Mouse (Mus musculus): ENCODE results near the gene Adgb.

Gene Adgb

DNA sequence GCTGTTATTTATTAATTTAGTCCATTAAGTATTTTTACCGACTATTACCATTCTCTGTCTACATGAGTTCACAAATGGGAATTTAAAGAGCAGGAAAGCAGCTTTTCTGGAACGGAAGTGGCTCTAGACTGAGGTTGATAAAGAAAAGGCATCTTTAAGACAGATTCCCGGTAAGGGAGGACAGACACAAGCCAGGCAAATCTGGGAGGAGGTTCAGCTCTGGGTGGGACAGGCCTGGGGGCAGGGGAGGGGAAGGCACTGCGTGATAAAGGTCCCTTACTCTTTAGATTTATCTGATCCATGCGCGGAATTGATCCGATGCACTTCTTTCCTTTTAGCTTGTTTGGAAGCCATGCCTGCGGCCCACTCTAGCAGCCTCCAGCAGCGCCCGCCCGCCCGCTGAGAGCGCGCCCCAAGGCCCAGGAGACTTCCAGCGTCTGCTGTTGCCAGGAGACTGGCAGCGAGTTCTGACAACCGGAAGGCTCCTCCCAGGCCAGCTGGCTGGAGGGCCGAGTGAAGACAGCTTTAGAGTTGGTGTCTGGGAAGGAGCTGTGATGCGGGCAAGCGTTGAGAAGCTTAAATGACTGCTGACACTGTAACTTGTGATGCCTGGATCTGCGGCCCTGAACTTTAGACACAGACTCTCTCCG lies at the start of gene Adgb:
Adgb (minus strand) TSS at position 366 of the 650 bp plus-strand sequence.
- peak; percentile 49 for DNase-seq

DNA sequence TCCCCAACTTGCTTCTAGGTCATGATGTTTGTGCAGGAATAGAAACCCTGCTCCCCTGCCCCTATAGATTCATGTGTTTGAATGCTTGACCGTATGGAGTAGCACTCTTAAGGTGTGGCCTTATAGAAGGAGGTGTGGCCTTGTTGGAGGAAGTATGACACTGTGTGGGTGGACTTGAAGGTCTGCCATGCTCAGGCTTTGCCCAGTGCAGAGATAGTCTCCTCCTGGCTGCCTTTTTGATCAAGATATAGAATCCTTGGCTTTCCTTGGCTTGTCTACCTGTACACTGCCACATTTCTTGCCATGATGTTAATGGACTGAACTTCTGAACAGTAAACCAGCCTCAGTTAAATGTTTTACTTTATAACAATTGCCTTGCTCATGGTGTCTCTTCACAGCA lies 8.0 kb upstream of the Adgb start:
- DNase-seq = no peak

DNA sequence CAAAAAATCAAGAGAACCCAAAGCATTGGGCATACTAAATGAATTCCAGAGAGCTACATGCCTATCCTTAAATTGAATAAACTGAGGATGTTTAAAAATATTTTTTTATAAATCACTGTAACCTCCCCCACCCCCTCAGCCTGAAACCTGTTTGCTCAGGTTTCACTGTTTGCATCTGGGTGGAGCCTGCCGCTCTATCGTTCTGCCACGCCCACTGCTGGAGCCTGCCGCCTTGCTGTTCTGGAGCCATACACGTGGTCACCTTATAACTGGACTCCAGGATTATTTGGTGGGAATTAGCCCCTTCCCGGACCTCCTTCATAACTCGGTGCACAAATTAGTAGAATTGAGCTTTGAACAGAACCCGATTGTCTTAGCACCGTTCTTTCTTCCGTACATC lies 5.3 kb upstream of the Adgb start:
- peak; percentile 15 for DNase-seq

DNA sequence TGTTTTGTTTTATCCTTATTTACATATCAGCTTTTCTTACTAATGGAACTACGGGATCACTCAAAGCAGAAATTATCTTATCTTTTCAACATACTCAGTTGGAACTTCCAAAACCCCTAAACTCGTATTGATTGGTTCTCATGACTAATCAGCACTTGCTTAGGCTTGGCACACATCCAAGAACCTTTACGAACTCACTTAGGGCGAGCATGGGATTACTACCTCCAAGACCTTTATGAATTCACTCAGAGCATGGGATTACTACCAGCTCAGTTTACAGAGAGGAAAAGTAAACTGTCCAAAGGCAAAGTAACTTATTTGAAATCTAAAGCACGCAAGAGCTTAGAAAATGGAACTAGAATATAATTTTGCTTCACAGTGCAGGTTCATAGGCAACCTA lies 4.8 kb upstream of the Adgb start:
- no peak for DNase-seq

DNA sequence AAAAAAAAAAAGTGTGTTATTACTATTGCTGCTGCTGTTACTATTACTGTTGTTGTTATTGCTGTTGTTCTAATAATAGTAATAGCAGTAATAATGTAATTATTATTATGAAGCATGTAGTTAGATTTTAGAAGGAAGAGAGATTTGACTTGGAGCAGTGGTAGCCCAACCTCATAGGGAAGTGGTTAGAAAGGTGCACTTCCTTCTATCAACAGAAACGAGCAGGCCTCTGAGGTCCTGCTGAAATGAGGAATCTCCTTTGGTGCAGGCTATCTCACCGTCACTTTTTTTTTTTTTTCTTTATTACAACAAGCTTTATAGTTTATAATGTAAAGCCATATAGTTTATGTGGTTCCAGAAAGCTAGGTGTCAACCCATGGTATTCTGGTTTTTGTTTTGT lies 4.4 kb upstream of the Adgb start:
- DNase-seq = no peak

DNA sequence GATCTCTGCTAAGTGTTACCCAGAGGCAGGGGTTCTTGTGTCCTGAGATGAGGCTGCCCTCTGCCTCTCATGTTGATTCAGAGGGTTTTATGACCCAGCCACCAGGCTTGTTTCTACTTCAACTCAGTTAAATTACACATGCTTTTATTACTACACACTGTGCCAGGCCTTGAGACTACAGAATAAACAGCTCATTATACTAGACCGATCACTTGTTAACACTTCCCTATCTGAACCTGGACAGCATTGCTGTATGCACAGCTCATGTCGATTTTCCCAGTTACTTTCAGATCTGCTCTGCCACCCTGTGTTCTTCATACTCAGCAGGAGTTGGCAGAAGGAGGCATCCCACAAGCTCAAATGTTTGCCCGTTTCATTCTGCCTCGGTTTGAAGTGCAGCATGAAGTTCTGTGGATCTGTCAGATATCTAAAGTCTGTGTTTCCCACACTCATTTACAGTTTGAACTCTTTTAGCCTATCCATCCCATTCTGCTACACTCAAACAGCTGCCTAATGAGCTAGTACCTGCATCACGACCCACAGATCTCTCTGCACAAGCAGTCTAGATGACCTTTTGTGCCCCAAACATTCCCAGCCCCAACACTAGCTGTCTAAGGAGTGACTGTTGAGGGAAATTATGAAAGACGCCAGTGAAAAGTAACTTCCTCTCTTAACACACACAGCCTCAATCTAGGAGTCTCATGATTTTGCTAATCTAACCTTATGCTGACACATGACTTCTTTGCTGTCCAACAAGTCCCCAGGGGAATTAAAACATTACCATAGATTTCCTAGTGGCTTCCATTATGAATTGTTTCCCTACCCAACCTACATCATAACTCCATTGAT lies 3.2 kb downstream of the Adgb start:
- DNase-seq = no peak

DNA sequence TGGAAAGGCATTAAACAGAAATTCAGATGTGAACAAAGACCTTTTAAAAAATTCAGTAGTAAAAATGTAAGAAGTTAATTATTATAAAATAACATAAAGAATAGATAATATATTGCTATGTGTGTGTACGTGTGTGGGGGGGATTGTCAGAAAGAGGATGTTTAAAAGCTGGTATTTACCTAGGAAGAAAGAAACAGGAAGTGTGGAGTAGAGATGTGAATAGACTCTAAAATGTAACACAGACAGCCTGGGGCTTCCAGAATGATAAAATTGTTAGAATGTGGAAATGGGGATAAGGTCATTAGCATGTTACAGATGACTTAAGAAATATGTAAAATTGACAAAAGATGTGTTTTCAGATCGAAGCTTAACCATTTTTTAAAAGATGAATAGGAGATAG lies 12.0 kb downstream of the Adgb start:
- DNase-seq = no peak

DNA sequence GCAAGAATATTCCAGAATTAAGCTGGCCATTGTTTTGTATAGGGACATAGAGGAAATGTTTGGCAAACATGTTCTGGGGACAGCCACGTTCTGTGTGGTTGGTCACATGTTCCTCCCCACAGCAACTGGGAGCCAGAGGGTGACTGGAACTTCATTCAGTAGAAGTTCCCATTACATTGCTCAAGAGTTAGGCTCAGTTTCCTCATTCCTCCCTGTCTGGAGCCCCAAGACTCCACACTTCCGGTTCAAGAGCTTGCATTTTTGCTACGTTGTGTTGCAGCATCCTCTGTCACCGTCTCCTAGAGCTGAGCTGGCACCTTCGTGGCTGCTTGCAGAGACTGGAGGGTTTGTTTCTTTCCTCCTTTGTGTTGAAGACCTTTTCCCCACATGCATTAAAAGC lies 15.1 kb downstream of the Adgb start:
- no peak for DNase-seq

DNA sequence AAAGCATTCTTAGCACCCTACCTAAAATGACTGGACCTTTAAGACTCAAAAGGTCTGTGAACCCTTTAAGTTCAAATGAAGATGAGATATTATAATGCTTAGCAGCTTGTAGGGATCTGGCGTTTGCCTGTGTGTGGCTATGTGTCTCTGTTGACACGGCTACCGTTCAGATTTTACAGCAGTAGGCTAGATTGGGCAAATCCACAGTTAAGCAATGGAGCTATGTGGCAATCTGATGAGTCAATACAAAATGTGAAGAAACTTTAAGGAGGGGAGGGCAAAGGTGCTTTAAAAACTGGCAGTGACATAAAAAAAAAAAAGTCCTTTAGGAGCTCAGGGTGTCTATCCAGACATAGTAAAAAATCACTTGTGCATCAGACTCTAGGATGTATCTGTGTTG lies 23.1 kb downstream of the Adgb start:
- no peak for DNase-seq

DNA sequence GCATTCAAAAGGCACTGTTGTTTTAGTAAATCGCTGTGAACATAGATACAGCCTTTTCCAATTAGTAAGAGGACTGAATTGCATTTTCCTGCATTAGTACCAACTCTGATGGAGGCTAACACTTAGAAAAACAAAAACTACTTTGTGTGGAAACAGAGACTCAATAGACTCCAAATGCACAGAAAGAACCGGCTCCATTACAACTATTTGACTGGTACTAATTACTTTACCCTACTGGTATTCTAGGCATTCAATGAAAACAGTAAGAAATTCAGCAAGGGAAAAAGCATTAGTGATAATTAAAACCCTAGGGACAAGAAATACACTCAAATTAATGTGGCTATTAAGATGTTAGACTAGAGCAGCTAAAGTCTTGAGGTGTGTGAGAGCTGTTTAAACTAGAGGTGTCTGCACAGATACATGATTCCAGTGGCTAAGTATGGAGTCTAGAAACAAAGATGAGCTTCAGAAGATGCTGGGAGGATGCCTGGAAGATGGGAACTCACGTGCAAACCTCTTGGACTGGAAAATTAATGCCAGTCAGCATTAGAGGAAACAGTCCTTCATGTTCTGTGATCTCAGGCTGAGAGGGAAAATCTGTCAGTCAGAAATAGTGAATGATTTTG lies 27.2 kb downstream of the Adgb start:
- DNase-seq = no peak

DNA sequence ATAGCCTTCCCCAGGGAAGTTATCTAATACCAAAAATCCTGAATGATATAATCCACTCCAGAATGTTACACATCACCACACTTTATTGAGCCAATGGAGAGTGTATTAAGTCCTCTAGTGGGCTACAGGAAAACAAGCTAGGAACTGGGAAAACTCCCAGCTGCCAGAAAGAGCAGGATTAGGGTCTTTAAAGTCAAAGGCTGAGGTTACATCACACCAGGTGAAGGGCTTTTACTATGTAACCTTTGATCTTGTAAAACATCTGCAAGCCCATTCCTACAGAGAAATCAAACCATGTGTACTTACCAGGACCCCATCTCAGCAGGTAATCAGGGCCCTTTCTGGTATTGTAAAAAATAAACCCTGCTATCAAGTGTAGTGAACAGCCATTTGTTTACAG lies 28.6 kb downstream of the Adgb start:
- DNase-seq = no peak

DNA sequence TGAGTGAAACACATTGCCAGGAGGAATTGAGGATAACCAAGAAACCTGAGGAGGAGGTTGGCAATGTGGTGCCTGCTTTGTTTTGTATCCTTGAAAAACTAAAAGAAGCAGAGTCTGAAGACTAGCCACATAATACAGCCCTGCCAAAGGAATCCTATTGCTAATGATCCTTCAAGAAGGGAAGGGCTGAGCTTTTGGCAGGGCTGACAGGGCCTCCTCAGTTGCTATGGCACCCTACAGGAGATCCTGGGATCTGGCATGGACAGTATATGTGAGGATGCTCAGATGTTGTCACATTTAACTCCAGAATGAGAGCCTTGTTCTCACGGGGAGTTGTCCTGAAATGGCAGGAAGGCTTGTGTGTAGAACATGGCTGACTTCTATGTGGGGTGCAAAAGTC lies 37.1 kb downstream of the Adgb start:
- DNase-seq = no peak

DNA sequence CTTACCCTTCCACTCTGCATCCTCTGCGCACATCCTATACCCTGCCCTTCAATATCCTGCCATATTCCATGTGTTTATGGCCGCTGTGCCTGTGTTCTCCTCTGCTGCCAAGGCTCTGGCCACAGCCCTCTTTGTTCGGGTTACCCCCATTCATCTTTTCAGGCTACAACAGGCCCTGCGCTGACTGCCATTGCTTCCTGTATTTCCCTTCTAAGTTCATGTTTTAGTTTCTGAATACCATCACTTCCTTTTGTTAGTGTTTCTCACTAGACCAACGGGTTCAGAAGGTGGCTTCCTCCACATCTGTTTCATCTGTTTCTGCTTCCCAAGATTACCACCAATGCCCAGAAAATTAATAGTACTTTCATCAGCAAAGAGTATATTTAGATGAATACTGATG lies 42.5 kb downstream of the Adgb start:
- no peak for DNase-seq

DNA sequence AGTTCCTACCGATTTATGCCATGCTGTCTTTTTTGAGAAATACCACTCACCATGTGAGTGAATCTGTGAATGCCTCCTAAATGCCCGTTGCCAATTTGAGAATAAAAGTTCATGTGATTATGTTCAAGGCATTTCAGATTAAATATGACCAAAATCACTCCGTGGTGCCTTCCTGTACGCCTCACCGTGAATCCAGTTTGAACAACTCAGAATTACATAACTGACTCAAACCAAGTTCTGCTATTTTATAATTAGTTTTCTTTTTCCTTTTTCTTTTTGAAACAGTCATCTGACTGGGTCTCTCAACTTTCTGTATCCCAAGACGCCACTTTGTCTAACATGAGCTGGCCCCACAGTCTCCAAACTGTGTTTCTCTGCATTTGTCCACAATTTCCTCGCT lies 43.1 kb downstream of the Adgb start:
- DNase-seq = no peak

DNA sequence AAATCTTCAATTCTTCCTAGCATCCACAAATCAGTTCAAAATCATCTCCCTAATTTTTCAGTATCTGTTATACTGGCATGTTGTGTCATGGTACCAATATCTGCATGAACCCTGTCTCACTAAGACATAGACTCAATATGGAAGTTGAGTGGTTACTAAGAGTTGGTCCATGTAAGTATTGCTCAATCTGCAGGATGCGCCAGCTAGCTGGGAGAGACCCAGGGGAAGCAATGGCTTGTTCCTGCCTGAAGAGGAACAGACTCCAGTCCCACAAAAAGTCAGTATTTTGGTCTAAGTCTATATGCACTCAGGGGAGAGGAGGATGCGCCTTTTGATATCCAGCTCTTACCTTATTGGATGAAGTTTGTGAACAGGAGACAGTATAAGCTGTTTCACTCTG lies 47.7 kb downstream of the Adgb start:
- DNase-seq = no peak

DNA sequence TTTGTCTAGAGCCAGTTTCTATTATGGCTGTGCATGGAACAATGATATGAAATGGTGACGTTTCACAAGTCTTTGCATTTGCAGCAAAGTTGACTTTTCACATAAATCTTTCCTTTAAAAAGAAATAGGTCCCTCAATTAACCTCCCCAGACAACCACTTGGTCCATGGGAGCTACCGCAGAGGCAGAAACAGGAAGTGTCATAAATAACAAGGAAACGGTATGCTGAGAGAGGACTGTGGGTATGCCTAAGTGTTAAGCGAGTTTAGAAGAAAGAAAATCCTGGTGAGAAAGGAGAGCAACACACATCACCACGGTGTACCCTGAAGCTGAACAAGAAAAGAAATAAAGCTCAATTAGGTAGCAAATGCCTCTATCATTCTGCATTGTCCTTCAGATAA lies 61.1 kb downstream of the Adgb start:
- DNase-seq = no peak

DNA sequence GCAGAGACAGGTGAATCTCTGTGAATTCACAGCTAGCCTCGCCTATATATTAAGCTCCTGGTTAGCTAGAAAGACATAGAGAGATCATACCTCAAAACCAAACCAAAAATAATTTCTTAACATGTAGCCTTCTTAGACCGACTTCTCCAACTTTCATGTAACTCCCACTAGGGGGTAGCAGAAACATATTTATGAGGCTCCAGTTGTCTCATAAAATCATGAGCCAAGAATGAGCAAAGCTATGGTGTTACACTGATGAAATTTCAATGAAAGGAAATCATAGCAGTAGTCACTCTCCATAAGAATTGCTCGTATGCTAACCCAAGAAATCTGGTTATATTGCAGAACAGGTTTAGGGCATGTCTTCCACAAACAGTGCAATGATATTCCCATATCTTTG lies 64.0 kb downstream of the Adgb start:
- no peak for DNase-seq

DNA sequence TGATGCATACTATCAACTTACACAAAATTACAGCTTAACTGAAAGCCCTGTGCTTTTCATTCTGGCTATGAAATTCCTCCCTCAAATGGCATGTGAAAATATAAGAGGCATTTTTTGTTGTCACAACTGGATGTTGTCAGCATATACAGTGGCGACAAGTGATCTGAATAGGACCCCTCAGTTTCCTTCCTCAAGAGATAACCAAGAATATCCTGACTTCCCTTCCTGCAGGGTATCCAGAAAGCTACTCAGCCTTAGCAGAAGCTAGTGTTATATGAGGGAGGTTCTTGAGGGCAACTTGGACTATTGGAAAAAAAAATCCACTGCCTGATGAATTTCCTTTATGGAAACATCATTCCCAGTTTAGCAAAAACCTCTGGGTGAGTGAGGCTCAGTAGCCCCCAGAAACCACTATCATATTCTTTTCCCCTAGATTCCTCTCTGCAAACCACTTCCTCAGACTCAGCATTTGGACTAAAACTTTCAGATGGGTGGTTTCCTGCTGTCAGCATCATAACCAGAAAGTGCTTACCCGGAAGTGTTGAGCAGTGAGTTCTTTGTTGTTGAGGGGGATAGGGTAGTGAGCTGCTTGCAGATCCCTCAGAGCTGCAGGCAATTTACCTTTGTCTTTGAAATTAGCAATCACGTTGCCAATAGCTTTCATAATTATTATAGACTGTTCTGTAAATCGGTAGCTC lies 76.2 kb downstream of the Adgb start:
- DNase-seq = no peak

DNA sequence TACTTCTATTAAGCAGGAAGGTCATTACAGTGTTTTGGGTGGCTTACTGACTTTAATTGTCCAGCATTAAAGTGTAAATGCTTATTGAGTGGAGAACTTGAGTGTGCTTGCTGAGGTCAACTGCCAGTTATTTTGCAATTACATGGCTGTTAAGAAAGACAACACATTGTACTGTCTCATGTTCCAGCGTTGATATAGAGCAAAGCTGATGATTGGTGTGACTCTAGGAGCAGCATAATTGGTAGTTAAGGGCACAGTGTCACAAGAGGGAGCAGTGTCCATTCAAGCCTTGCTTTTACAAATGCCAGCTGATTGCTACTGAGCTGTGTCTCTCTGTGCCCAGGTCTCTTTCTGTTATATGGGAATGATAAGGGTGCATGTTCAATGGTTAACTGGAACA lies 97.5 kb downstream of the Adgb start:
- DNase-seq = no peak

DNA sequence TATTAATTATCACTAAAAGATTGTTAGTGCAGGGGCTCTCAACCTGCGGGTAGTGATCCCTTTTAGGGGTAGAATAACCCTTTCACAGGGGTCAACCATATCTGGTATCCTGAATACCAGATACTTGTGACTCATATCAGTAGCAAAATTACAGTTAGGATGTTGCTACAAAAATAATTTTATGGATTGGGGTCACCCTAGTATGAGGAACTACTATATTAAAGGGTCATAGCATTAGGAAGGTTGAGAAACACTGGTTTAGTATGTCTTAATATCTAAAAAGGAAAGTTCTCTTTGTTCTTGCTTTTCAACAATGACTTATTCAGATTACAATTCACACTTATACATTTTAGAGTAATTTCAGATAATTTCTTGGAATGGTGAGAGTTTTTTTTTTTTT lies 108.1 kb downstream of the Adgb start:
- no peak for DNase-seq

DNA sequence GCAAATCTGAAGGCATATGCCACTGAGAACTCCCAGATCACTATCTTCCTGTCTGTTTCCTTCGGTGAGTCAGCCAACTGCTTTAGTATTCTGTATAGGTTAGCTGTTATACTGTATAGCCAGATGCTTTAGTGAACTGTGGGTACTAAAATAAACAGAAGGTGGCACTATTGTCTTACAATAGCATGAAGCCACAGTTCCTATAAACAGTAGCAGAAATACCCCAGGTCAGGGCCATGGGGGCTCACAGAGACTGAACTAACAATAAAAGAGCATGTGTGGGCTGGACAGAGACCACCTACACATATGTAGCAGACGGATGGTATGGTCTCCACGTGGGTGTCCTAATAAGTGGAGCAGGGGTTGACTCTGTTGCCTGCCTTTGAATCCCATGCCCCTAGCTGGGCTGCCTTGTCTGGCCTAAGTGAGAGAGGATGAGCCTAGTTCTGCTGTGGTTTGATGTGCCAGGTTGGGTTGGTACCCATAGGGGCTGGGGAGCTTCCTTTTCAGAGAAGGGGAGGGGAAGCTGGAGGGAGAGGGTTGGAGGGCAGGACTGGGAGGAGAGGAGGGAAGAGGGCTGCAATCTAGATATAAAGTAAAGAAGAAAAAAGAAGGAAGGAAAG lies 116.4 kb downstream of the Adgb start:
- DNase-seq = peak; percentile 12

DNA sequence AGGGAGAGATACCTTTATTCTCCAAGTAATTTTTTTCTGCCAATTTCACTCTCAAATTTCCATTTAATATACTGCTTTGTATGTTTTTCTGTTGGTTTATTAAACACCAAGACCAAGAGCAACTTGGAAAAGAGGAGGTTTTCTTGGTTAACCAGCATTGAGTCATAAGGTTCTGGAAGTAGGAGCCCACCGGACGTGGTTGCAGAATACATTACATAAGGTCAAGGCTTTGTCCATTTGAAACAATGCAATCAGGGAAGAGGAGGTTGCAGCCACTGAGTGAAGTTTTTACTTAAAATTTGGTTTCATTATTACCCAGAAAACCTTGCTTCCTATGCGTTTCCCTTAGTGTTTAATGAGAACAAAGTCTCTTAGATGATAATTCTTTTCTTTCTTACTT lies 119.9 kb downstream of the Adgb start:
- no peak for DNase-seq

DNA sequence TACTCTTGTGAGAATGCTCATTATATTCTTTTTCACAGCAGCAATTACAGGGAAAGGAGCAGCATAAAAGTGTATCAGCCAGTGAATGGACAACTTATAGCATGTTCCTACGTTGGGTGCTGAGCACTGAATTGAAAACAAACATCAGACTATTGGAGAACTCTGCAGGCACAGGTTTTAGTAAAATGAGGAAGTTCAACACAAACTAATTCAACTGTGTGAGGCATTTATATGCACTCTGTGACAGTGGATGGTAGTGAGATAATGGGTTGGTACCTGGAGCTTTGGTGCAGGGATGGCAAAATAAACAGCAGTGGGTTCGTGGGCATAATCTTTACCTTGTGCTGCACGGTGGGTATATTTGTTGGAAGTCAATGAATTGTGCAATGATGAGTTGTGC lies 121.6 kb downstream of the Adgb start:
- DNase-seq = no peak
